Mouse (Mus musculus): ENCODE data around the gene Drd4. TPM values are rescaled to one million over a fixed set of nuclear protein-coding genes. Genes with fewer than 3 reads are reported as not detected.

The Drd4 gene
- polyA plus RNA-seq, 1 experiment from 2014 or later, result 1.6 TPM

Other genes starting within 250 kb of the Drd4 start
- gene B4galnt4, start 230.9 kb upstream of the Drd4 start, polyA plus RNA-seq (2016; fragmentation: Nextera tagmentation; extraction: Ambion mirVana), result 37.3 and 40.1 TPM in 2 replicates
- gene Pkp3, start 213.8 kb upstream of the Drd4 start, polyA plus RNA-seq (2016; fragmentation: Nextera tagmentation; extraction: Ambion mirVana), result 14.6 and 14.9 TPM in 2 replicates
- gene Sigirr, start 191.4 kb upstream of the Drd4 start, polyA plus RNA-seq (2016; fragmentation: Nextera tagmentation; extraction: Ambion mirVana), result 2.2 and 2.5 TPM in 2 replicates
- 1.6 and 2.0 TPM in 2 replicates for gene Ano9, start 174.2 kb upstream of the Drd4 start, polyA plus RNA-seq (2016; fragmentation: Nextera tagmentation; extraction: Ambion mirVana)
- 76.0 and 76.7 TPM in 2 replicates for gene Ptdss2, start 169.6 kb upstream of the Drd4 start, polyA plus RNA-seq (2016; fragmentation: Nextera tagmentation; extraction: Ambion mirVana)
- 88.5 and 91.5 TPM in 2 replicates for gene Rnh1, start 119.1 kb upstream of the Drd4 start, polyA plus RNA-seq (2016; fragmentation: Nextera tagmentation; extraction: Ambion mirVana)
- 95.3 and 98.1 TPM in 2 replicates for gene Hras, start 98.0 kb upstream of the Drd4 start, polyA plus RNA-seq (2016; fragmentation: Nextera tagmentation; extraction: Ambion mirVana)
- 17.0 and 19.0 TPM in 2 replicates for gene Lrrc56, start 97.8 kb upstream of the Drd4 start, polyA plus RNA-seq (2016; fragmentation: Nextera tagmentation; extraction: Ambion mirVana)
- 4.2 and 5.2 TPM in 2 replicates for gene Lmntd2, start 77.9 kb upstream of the Drd4 start, polyA plus RNA-seq (2016; fragmentation: Nextera tagmentation; extraction: Ambion mirVana)
- 39.1 and 43.7 TPM in 2 replicates for gene Rassf7, start 76.1 kb upstream of the Drd4 start, polyA plus RNA-seq (2016; fragmentation: Nextera tagmentation; extraction: Ambion mirVana)
- gene Phrf1, start 63.2 kb upstream of the Drd4 start, polyA plus RNA-seq (2016; fragmentation: Nextera tagmentation; extraction: Ambion mirVana), result 95.8 and 102 TPM in 2 replicates
- 0.51 and 1.0 TPM in 2 replicates for gene Irf7, start 25.5 kb upstream of the Drd4 start, polyA plus RNA-seq (2016; fragmentation: Nextera tagmentation; extraction: Ambion mirVana)
- not detected in 2 replicates for gene Cdhr5, start 15.2 kb upstream of the Drd4 start, polyA plus RNA-seq (2016; fragmentation: Nextera tagmentation; extraction: Ambion mirVana)
- 10.5 and 11.4 TPM in 2 replicates for gene Sct, start 12.9 kb upstream of the Drd4 start, polyA plus RNA-seq (2016; fragmentation: Nextera tagmentation; extraction: Ambion mirVana)
- gene Deaf1, start 35.7 kb downstream of the Drd4 start, polyA plus RNA-seq (2016; fragmentation: Nextera tagmentation; extraction: Ambion mirVana), result 61.8 and 66.5 TPM in 2 replicates
- 50.7 and 52.0 TPM in 2 replicates for gene Tmem80, start 35.7 kb downstream of the Drd4 start, polyA plus RNA-seq (2016; fragmentation: Nextera tagmentation; extraction: Ambion mirVana)
- gene Eps8l2, start 46.9 kb downstream of the Drd4 start, polyA plus RNA-seq (2016; fragmentation: Nextera tagmentation; extraction: Ambion mirVana), result 5.1 and 6.3 TPM in 2 replicates
- 299 and 318 TPM in 2 replicates for gene Taldo1, start 100.2 kb downstream of the Drd4 start, polyA plus RNA-seq (2016; fragmentation: Nextera tagmentation; extraction: Ambion mirVana)
- 60.6 and 63.8 TPM in 2 replicates for gene Gatd1, start 122.1 kb downstream of the Drd4 start, polyA plus RNA-seq (2016; fragmentation: Nextera tagmentation; extraction: Ambion mirVana)
- gene Cend1, start 137.5 kb downstream of the Drd4 start, polyA plus RNA-seq (2016; fragmentation: Nextera tagmentation; extraction: Ambion mirVana), result 5.6 and 6.3 TPM in 2 replicates
- gene Slc25a22, start 145.9 kb downstream of the Drd4 start, polyA plus RNA-seq (2016; fragmentation: Nextera tagmentation; extraction: Ambion mirVana), result 33.1 and 38.3 TPM in 2 replicates
- 16.4 and 19.2 TPM in 2 replicates for gene Pidd1, start 152.0 kb downstream of the Drd4 start, polyA plus RNA-seq (2016; fragmentation: Nextera tagmentation; extraction: Ambion mirVana)
- 1,204 and 1,293 TPM in 2 replicates for gene Rplp2, start 155.4 kb downstream of the Drd4 start, polyA plus RNA-seq (2016; fragmentation: Nextera tagmentation; extraction: Ambion mirVana)
- gene Pnpla2, start 163.2 kb downstream of the Drd4 start, polyA plus RNA-seq (2016; fragmentation: Nextera tagmentation; extraction: Ambion mirVana), result 13.7 and 14.9 TPM in 2 replicates
- gene Cracr2b, start 169.1 kb downstream of the Drd4 start, polyA plus RNA-seq (2016; fragmentation: Nextera tagmentation; extraction: Ambion mirVana), result 7.7 and 9.8 TPM in 2 replicates
- 11.3 and 13.5 TPM in 2 replicates for gene Cd151, start 175.4 kb downstream of the Drd4 start, polyA plus RNA-seq (2016; fragmentation: Nextera tagmentation; extraction: Ambion mirVana)
- gene Polr2l, start 183.1 kb downstream of the Drd4 start, polyA plus RNA-seq (2016; fragmentation: Nextera tagmentation; extraction: Ambion mirVana), result 65.7 and 67.3 TPM in 2 replicates
- gene Tspan4, start 183.2 kb downstream of the Drd4 start, polyA plus RNA-seq (2016; fragmentation: Nextera tagmentation; extraction: Ambion mirVana), result 24.8 and 33.0 TPM in 2 replicates
- gene Chid1, start 247.9 kb downstream of the Drd4 start, polyA plus RNA-seq (2016; fragmentation: Nextera tagmentation; extraction: Ambion mirVana), result 27.5 and 28.0 TPM in 2 replicates